Mouse (Mus musculus): ENCODE measurements around the gene Hmga2.

The Hmga2 gene

GRCm38 (mm10) chr10:120475601-120476515 is at the start of gene Hmga2:
Gene Hmga2, minus strand, starts transcription at chr10:120476469.
- no peak for DNase-seq (ENCODE audit: low spot score)

- no peak for DNase-seq (ENCODE audit: low spot score)
Measured at GRCm38 (mm10) chr10:120522959-120523358, 46.7 kb upstream of the Hmga2 start.

GRCm38 (mm10) chr10:120521912-120522575 is 45.8 kb upstream of the Hmga2 start:
- no peak for DNase-seq (ENCODE audit: low spot score)

- no peak for DNase-seq (ENCODE audit: low spot score)
Measured at GRCm38 (mm10) chr10:120516311-120516710, 40.0 kb upstream of the Hmga2 start.

- DNase-seq (ENCODE audit: low spot score), result no peak
Measured at GRCm38 (mm10) chr10:120513721-120514120, 37.5 kb upstream of the Hmga2 start.

- DNase-seq (ENCODE audit: low spot score), result no peak
Measured at GRCm38 (mm10) chr10:120512946-120513345, 36.7 kb upstream of the Hmga2 start.

GRCm38 (mm10) chr10:120512121-120512520 is 35.9 kb upstream of the Hmga2 start:
- no peak for DNase-seq (ENCODE audit: low spot score)

GRCm38 (mm10) chr10:120503959-120504358 is 27.7 kb upstream of the Hmga2 start:
- no peak for DNase-seq (ENCODE audit: low spot score)

- DNase-seq (ENCODE audit: low spot score), result no peak
Measured at GRCm38 (mm10) chr10:120500794-120501193, 24.5 kb upstream of the Hmga2 start.

GRCm38 (mm10) chr10:120498086-120498485 is 21.8 kb upstream of the Hmga2 start:
- no peak for DNase-seq (ENCODE audit: low spot score)

- no peak for DNase-seq (ENCODE audit: low spot score)
Measured at GRCm38 (mm10) chr10:120494653-120495052, 18.4 kb upstream of the Hmga2 start.

- no peak for DNase-seq (ENCODE audit: low spot score)
Measured at GRCm38 (mm10) chr10:120491477-120491876, 15.2 kb upstream of the Hmga2 start.

- no peak for DNase-seq (ENCODE audit: low spot score)
Measured at GRCm38 (mm10) chr10:120489611-120490010, 13.3 kb upstream of the Hmga2 start.

GRCm38 (mm10) chr10:120488526-120488925 is 12.3 kb upstream of the Hmga2 start:
- no peak for DNase-seq (ENCODE audit: low spot score)

- DNase-seq (ENCODE audit: low spot score), result no peak
Measured at GRCm38 (mm10) chr10:120487881-120488280, 11.6 kb upstream of the Hmga2 start.

- DNase-seq (ENCODE audit: low spot score), result no peak
Measured at GRCm38 (mm10) chr10:120485461-120485860, 9.2 kb upstream of the Hmga2 start.

- no peak for DNase-seq (ENCODE audit: low spot score)
Measured at GRCm38 (mm10) chr10:120484144-120484543, 7.9 kb upstream of the Hmga2 start.

- DNase-seq (ENCODE audit: low spot score), result no peak
Measured at GRCm38 (mm10) chr10:120478164-120478563, 1.9 kb upstream of the Hmga2 start.

GRCm38 (mm10) chr10:120477501-120477900 is 1.2 kb upstream of the Hmga2 start:
- DNase-seq (ENCODE audit: low spot score), result no peak

- no peak for DNase-seq (ENCODE audit: low spot score)
Measured at GRCm38 (mm10) chr10:120476516-120477336, 457 bp upstream of the Hmga2 start.

- DNase-seq (ENCODE audit: low spot score), result no peak
Measured at GRCm38 (mm10) chr10:120475041-120475541, 1.2 kb downstream of the Hmga2 start.

- no peak for DNase-seq (ENCODE audit: low spot score)
Measured at GRCm38 (mm10) chr10:120474301-120474700, 2.0 kb downstream of the Hmga2 start.

Measured in spleen, adult 12 weeks (tissue).